Mouse (Mus musculus) gastrocnemius, postnatal 4 days (tissue): Measurements from ENCODE around the gene Prol1. TPM values are rescaled to one million over a fixed set of nuclear protein-coding genes. Genes with fewer than 3 reads are reported as not detected.
A peak's percentile ranks its signal among the peaks of the same experiment; 100 is the strongest.
"Not testable (repeated sequence)": the region's sequence is repeated elsewhere in the genome, so short reads cannot be mapped to it uniquely, and the experiment has no call there.

ENCODE experiments used
- DNase-seq, 2 experiments: peaks; one replicate each; pipeline ENCODE4 v3.0.0; 2021 to 2022; ENCODE audit warnings: low spot score in 2 of 2, mixed read lengths in 2 of 2
- long read RNA-seq, 2 experiments: library from polyadenylated mRNA; stranded (forward); transcript quantifications; one replicate each; pipeline ENCODE4 v2.0.0; 2021
- total RNA-seq, 2 experiments: library from RNA; stranded (reverse); gene quantifications; 2 replicates each; pipeline ENCODE4 v1.2.3; 2021

Gene Prol1
- total RNA-seq, result not detected
- long read RNA-seq, experiment 1, result 0 reads
- long read RNA-seq, experiment 2, result 0 reads

DNA sequence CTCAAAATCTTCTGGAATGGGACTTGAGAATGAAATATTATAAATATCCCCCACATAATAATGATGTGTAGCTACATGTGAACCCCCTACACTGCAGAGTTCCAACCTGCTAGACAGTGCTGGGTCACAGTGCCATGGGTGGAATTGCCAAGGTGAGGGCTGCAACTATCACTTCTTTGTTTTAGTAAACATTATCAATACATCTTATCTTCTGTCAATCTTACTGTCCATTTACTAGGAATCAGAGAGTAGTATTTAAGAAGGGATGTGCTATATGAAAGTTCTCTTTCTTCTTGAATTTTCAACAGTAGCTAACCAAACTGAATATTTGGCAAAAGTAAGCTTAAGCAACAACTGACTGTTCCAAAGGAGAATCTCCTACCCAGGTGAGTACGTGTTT, at the start of gene Prol1:
Prol1 (plus strand) TSS at position 301 of the 400 bp plus-strand sequence.
- no peak for DNase-seq

DNA sequence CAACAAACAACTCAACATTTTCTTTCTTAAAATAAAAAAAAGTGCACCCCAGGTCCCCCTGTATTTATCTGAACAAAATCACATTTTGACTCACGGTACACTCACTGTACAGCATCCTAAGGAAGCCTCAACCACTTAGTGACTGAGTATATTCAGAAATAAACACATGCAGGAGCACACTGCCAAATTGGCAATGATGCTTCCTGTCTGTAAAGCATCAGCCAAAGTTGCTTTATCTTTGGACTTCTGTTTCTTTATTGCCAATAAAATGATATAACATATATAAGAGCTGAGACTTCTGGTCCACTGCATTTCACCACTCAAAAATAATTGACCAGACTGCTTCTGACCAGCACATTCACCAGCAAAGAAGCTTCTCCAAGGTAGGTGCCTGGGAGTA, 48.5 kb upstream of the Prol1 start, which contains the start of gene Gm7714:
Gm7714 (plus strand) TSS at position 301 of the 400 bp plus-strand sequence.
- DNase-seq, result no peak

DNA sequence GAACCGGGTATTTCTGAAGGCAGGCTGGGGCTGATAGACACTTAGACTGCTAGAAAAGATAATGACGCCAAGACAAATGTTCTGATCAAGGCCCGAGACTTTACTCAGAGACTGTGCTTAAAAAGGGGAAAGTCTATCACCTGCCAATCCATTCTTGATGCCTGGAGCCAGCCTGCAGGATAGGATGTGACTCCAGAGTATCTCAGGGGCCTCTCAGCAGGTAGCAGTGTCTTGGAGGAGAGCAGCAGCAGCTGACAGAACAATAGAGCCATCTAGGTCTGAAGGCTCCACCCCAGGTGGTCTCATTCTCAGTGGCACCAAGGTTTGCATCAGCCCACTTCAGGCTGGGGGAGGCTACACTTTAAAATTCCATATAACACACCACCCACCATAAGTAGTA, 5.8 kb upstream of the Prol1 start:
- DNase-seq, result not testable (repeated sequence)

- DNase-seq, result not testable (repeated sequence)
Observed at GRCm38 (mm10) chr5:88348533-88348932, 31.4 kb downstream of the Prol1 start.

DNA sequence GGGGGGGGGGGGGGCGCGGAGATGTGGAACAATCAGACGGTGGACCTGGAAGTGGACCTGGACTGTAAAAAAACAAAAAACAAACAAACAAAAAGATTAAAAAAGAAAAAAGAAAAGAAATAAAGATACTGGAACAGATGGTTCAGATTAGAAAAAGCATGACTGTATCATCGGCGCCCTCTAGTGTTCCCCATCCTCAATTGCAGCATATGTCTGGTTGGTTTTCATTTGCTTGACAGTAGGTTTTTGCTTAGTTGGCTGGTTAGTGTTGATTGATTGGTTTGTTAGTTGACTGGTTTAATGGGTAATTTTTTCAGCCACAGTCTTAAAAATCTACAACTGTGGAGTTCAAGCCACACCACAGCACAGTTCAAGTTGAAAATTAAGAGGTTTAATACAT, 47.7 kb downstream of the Prol1 start:
- peak in 1 of 2 experiments; percentile 13 for DNase-seq

- DNase-seq, result no peak
Observed at GRCm38 (mm10) chr5:88366886-88367285, 49.8 kb downstream of the Prol1 start.

DNA sequence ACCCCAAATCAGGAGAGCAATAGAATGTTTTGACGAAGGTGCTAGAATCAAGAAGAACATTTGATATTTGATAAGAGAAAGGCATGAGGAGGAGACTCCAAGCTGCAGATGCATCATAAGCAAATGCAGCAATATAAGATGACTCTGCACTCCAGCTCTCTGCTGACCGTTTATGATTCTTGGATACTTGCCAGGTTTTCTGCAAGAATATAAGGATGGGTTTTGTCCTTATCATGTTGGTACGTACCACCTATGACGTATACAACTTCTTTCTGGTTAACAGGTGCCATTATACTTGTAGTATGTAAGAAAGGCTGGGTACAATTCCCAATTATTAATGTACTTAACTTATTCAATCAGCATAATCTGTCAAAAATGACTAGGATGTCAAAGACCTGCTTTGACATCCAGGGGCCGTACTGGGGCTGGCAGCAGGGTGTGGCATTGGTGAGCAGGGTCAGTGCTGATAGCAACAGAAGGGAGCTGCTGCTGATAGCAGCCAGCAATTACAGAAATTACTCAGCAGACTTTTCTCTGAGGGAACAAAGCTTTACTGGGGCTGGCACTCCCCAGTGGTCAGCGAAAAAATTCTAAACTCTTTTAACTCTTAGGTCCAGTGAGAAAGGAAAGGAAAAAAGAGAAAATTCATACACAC, 53.6 kb downstream of the Prol1 start:
- DNase-seq, result no peak

GRCm38 (mm10) chr5:88372563-88372962, 55.5 kb downstream of the Prol1 start:
- no peak for DNase-seq

DNA sequence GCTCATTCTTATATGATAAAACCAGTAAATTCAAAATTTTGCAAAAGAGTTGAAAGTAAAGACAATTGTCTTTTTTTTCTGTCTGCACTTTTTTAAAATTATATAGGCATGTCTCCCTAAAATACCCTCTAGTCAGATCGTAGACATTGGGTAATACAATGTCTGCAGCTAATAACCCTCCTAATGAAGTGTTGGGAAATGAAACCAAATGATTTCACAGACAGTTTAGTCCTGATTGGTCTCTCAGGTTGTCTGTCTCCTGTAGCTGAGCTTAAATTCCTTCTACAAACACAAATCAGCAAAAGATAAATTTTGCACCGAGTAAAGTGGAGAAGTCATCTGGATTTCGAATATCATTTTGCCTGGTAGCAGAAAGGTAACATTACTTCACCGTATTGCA, 58.7 kb downstream of the Prol1 start, which contains the start of gene Amtn:
Amtn (plus strand) TSS at position 301 of the 400 bp plus-strand sequence.
- no peak for DNase-seq

Other genes with a start within 250 kb of the Prol1 start
- gene Smr2, start 230.8 kb upstream of the Prol1 start, total RNA-seq, result not detected
- not detected for gene Gm11116, start 205.8 kb upstream of the Prol1 start, total RNA-seq
- not detected for gene Gm11115, start 163.2 kb upstream of the Prol1 start, total RNA-seq
- gene Gm7714, start 48.4 kb upstream of the Prol1 start, total RNA-seq, result not detected
- under 1 TPM; 0.26 to 0.74 TPM for gene Amtn, start 58.8 kb downstream of the Prol1 start, total RNA-seq
- gene Ambn, start 138.7 kb downstream of the Prol1 start, total RNA-seq, result not detected
- gene Enam, start 170.7 kb downstream of the Prol1 start, total RNA-seq, result not detected
- gene Jchain, start 210.6 kb downstream of the Prol1 start, total RNA-seq, result under 1 TPM; 0.31 to 0.32 TPM
- gene Utp3, start 237.2 kb downstream of the Prol1 start, total RNA-seq, result 10 to 100 TPM; 34.1 to 35.1 TPM
- 10 to 100 TPM; 13.8 to 14.5 TPM for gene Rufy3, start 247.7 kb downstream of the Prol1 start, total RNA-seq